ENCODE assay signal across 9 mouse cellular contexts in genomic region chr10:128892246-128892645, GRCm38 (mm10). TPM values are rescaled to one million over a fixed set of nuclear protein-coding genes. Genes with fewer than 3 reads are reported as not detected.
DNase-seq lines count a peak whose midpoint lies in the region; ATAC-seq and TF ChIP-seq lines count a peak whose summit lies in the region.
"Had no signal": no experiment of that assay in that cellular context is flagged by ENCODE, and none has a peak within 500 bp of the region (broad histone marks: within the 10 kb centered on the region; RNA-seq: fewer than 3 reads in every experiment).

No protein-coding gene starts in this region.

- in situ Hi-C loops in CH12.LX (cut with MboI; ENCODE audit: low pct_ligation_motif_present, low pct_unique_long_range_greater_than_20kb, low sequenced_read_pairs) = loop anchor here (5.0 kb wide), 1 partner anchor 160 kb away; no protein-coding TSS in a partner anchor

- TF ChIP-seq RAD21 in CH12.LX (IDR thresholded peaks at IDR 0.05; ENCODE audit: low read depth, low read length) = no peak

- H3K4me2 ChIP-seq in CH12.LX (ENCODE audit: insufficient read depth, low read depth, poor library complexity, severe bottlenecking) = peak overlapping the region; percentile 81
- H3K4me2 ChIP-seq in midbrain, embryonic 13.5 days (replicated peaks) = peak overlapping the region; percentile 91

- 2% methylated on average over 9 of the region's 9 CpGs for WGBS in hindbrain, embryonic 10.5 days
- WGBS in midbrain, embryonic 13.5 days = 1% methylated on average over 9 of the region's 9 CpGs

- peaks cover 25% of the 10 kb centered on the region for H3K27me3 ChIP-seq in CH12.LX (replicated peaks)
- H3K27me3 ChIP-seq in hindbrain, embryonic 10.5 days (ENCODE audit: insufficient read depth, poor library complexity, severe bottlenecking) = peaks cover 38% of the 10 kb centered on the region
- H3K27me3 ChIP-seq in midbrain, embryonic 13.5 days = peaks cover 19% of the 10 kb centered on the region

- TF ChIP-seq EP300 in CH12.LX (IDR thresholded peaks at IDR 0.05; ENCODE audit: low read length) = no peak

- no peak for TF ChIP-seq POLR2A in CH12.LX (IDR thresholded peaks at IDR 0.05; ENCODE audit: low read depth, low read length)

- peaks cover 4 to 12% of the 10 kb centered on the region in 2 experiments for H3K36me3 ChIP-seq in CH12.LX (replicated peaks in 1 of 2; ENCODE audit: control insufficient read depth in 1 of 2, insufficient read depth in 1 of 2, low read length in 1 of 2)
- H3K36me3 ChIP-seq in hindbrain, embryonic 10.5 days = peaks cover 11% of the 10 kb centered on the region
- peaks cover 8% of the 10 kb centered on the region for H3K36me3 ChIP-seq in midbrain, embryonic 13.5 days

- dilution Hi-C loops in CH12.LX (cut with MboI; ENCODE audit: extremely low pct_ligation_motif_present, extremely low pct_unique_long_range_greater_than_20kb, low sequenced_read_pairs) = no loop called here

- no peaks in the 10 kb centered on the region for H3K79me2 ChIP-seq in CH12.LX (replicated peaks; ENCODE audit: control insufficient read depth, extremely low read depth, insufficient read depth, poor library complexity, severe bottlenecking)

- peaks cover 10 to 26% of the 10 kb centered on the region in 2 experiments for H3K4me1 ChIP-seq in CH12.LX (ENCODE audit: control insufficient read depth in 1 of 2, insufficient read depth in 2 of 2)
- peaks cover 61% of the 10 kb centered on the region for H3K4me1 ChIP-seq in hindbrain, embryonic 10.5 days (replicated peaks)
- H3K4me1 ChIP-seq in midbrain, embryonic 13.5 days (replicated peaks) = peaks cover 54% of the 10 kb centered on the region

- no peaks in the 10 kb centered on the region for H3K9me3 ChIP-seq in CH12.LX (replicated peaks; ENCODE audit: low read length)
- H3K9me3 ChIP-seq in hindbrain, embryonic 10.5 days = no peaks in the 10 kb centered on the region
- H3K9me3 ChIP-seq in midbrain, embryonic 13.5 days = no peaks in the 10 kb centered on the region

- no peak for TF ChIP-seq CTCF in CH12.LX (conservative IDR thresholded peaks at IDR 0.05 in 1 of 2, IDR thresholded peaks at IDR 0.05 in 1 of 2; ENCODE audit: low read depth in 2 of 2, low read length in 2 of 2)

- H3K4me3 ChIP-seq in CH12.LX (replicated peaks in 1 of 3; ENCODE audit: low read depth in 2 of 3, low read length in 2 of 3, poor library complexity in 1 of 3) = peak overlapping the region; percentile 23 to 53 (median 35)
- H3K4me3 ChIP-seq in hindbrain, embryonic 10.5 days = peak overlapping the region; percentile 87
- H3K4me3 ChIP-seq in midbrain, embryonic 13.5 days (replicated peaks) = peak overlapping the region; percentile 78
- H3K4me3 ChIP-seq: erythroblast, embryonic 14.5 days had no signal

- intact Hi-C loops in heart, postnatal 36 days (cut with DNase I) = loop anchor here (2.0 to 10.0 kb wide), 2 partner anchors 119 to 267 kb away; partner anchors contain the start of gene Rps26
- intact Hi-C loops in left cerebral cortex, postnatal 10 days (cut with DNase I) = loop anchor here (5.0 to 10.0 kb wide), 2 partner anchors 45 to 147 kb away; partner anchors contain the start of genes Dgka and Pym1

- ATAC-seq in midbrain, embryonic 13.5 days = peak; percentile 21

- peak; percentile 82 for DNase-seq in heart, adult 11 months
- no peak for DNase-seq in heart, postnatal 36 days
- DNase-seq in CH12.LX (ENCODE audit: extremely low read depth) = no peak
- DNase-seq in hindbrain, embryonic 10.5 days (ENCODE audit: low spot score) = peak; percentile 44
- DNase-seq in left cerebral cortex, postnatal 10 days (ENCODE audit: extremely low spot score in 1 of 2, low spot score in 2 of 2) = no peak
- no peak for DNase-seq in right cerebral cortex, postnatal 10 days (ENCODE audit: low spot score in 2 of 2)
- no peak for DNase-seq in frontal cortex, adult 2 months (ENCODE audit: extremely low spot score in 1 of 2, low spot score in 1 of 2)

- peak overlapping the region; percentile 23 for H3K9ac ChIP-seq in CH12.LX (ENCODE audit: insufficient read depth, low read depth)
- peak overlapping the region; percentile 88 for H3K9ac ChIP-seq in midbrain, embryonic 13.5 days (replicated peaks)

- H3K27ac ChIP-seq in CH12.LX (ENCODE audit: insufficient read depth, low read depth) = no peak overlapping the region
- peak overlapping the region; percentile 92 for H3K27ac ChIP-seq in hindbrain, embryonic 10.5 days
- H3K27ac ChIP-seq in midbrain, embryonic 13.5 days = peak overlapping the region; percentile 96

TF ChIP-seq in CH12.LX, 34 proteins besides CTCF, POLR2A, EP300 and RAD21:
- TF ChIP-seq ZMIZ1 (IDR thresholded peaks at IDR 0.05; ENCODE audit: low read depth, low read length) (no peak), ZNF384 (IDR thresholded peaks at IDR 0.05; ENCODE audit: low read depth, low read length) (no peak), CHD2 (IDR thresholded peaks at IDR 0.05; ENCODE audit: low read length) (no peak), SIN3A (IDR thresholded peaks at IDR 0.05; ENCODE audit: low read length) (0 out of 2 replicates have a peak, but pooled peaks have one; percentile 8), POLR2AphosphoS2 (IDR thresholded peaks at IDR 0.05; ENCODE audit: low read depth, low read length) (no peak), UBTF (IDR thresholded peaks at IDR 0.05; ENCODE audit: low read depth, low read length) (no peak), USF1 (IDR thresholded peaks at IDR 0.05; ENCODE audit: low read depth, low read length) (no peak), MAZ (IDR thresholded peaks at IDR 0.05; ENCODE audit: low read depth, low read length) (no peak)

RNA-seq across cellular contexts. Expression of gene Gdf11, which starts 0.7 kb away (rescaled TPM):
- total RNA-seq in heart, postnatal 36 days (2021) = 1 to 10 TPM; 1.9 to 2.8 TPM
- 4.5 and 5.4 TPM in 2 replicates for total RNA-seq in CH12.LX (2012; rRNA removed)
- 3.4 and 4.3 TPM in 2 replicates for total RNA-seq in CH12.LX (2014; rRNA removed)
- 7.3 and 7.4 TPM in 2 replicates for polyA plus RNA-seq in CH12.LX (2012; ENCODE audit: insufficient read length, low read depth)
- polyA plus RNA-seq in hindbrain, embryonic 10.5 days (2016; fragmentation: Nextera tagmentation; extraction: Ambion mirVana) = 8.9 and 11.1 TPM in 2 replicates
- polyA plus RNA-seq in midbrain, embryonic 13.5 days (2015; fragmentation: Nextera tagmentation; extraction: Ambion mirVana) = 11.2 and 11.7 TPM in 2 replicates
- 10 to 100 TPM; 13.2 to 16.2 TPM for total RNA-seq in left cerebral cortex, postnatal 10 days (2021)
- polyA plus RNA-seq in frontal cortex, adult 2 months (2012; rRNA removed) = 17.0 and 17.2 TPM in 2 replicates
- polyA plus RNA-seq: erythroblast, embryonic 14.5 days had no signal

RNA-seq across cellular contexts. Expression of gene Cd63, which starts 8.5 kb away (rescaled TPM):
- total RNA-seq in heart, postnatal 36 days (2021) = 100 to 1,000 TPM; 117 to 143 TPM
- 0.34 TPM in 1 of 2 replicates, not detected in the other for total RNA-seq in CH12.LX (2012; rRNA removed)
- total RNA-seq in CH12.LX (2014; rRNA removed) = not detected in 2 replicates
- 0.55 TPM in 1 of 2 replicates, not detected in the other for polyA plus RNA-seq in CH12.LX (2012; ENCODE audit: insufficient read length, low read depth)
- polyA plus RNA-seq in hindbrain, embryonic 10.5 days (2016; fragmentation: Nextera tagmentation; extraction: Ambion mirVana) = 240 and 253 TPM in 2 replicates
- polyA plus RNA-seq in midbrain, embryonic 13.5 days (2015; fragmentation: Nextera tagmentation; extraction: Ambion mirVana) = 127 and 141 TPM in 2 replicates
- total RNA-seq in left cerebral cortex, postnatal 10 days (2021) = 10 to 100 TPM; 63.0 to 66.0 TPM
- 82.7 and 95.6 TPM in 2 replicates for polyA plus RNA-seq in frontal cortex, adult 2 months (2012; rRNA removed)

RNA-seq across cellular contexts. Expression of gene Rdh5, which starts 30.4 kb away (rescaled TPM):
- 1 to 10 TPM; 6.4 to 7.5 TPM for total RNA-seq in heart, postnatal 36 days (2021)
- 2.6 and 4.3 TPM in 2 replicates for total RNA-seq in CH12.LX (2012; rRNA removed)
- total RNA-seq in CH12.LX (2014; rRNA removed) = 3.8 and 5.2 TPM in 2 replicates
- polyA plus RNA-seq in CH12.LX (2012; ENCODE audit: insufficient read length, low read depth) = 4.6 and 6.2 TPM in 2 replicates
- polyA plus RNA-seq in hindbrain, embryonic 10.5 days (2016; fragmentation: Nextera tagmentation; extraction: Ambion mirVana) = 15.8 and 18.7 TPM in 2 replicates
- 14.8 and 20.9 TPM in 2 replicates for polyA plus RNA-seq in midbrain, embryonic 13.5 days (2015; fragmentation: Nextera tagmentation; extraction: Ambion mirVana)
- total RNA-seq in left cerebral cortex, postnatal 10 days (2021) = 1 to 10 TPM; 5.5 to 6.1 TPM
- polyA plus RNA-seq in frontal cortex, adult 2 months (2012; rRNA removed) = 12.3 and 15.7 TPM in 2 replicates

RNA-seq across cellular contexts. Expression of gene Bloc1s1, which starts 31.6 kb away (rescaled TPM):
- 100 to 1,000 TPM; 184 to 206 TPM for total RNA-seq in heart, postnatal 36 days (2021)
- total RNA-seq in CH12.LX (2012; rRNA removed) (67.8 and 74.4 TPM in 2 replicates), CH12.LX (2014; rRNA removed) (33.6 and 34.1 TPM in 2 replicates)
- polyA plus RNA-seq in CH12.LX (2012; ENCODE audit: insufficient read length, low read depth) = 37.1 and 46.9 TPM in 2 replicates
- 229 and 285 TPM in 2 replicates for polyA plus RNA-seq in hindbrain, embryonic 10.5 days (2016; fragmentation: Nextera tagmentation; extraction: Ambion mirVana)
- 266 and 289 TPM in 2 replicates for polyA plus RNA-seq in midbrain, embryonic 13.5 days (2015; fragmentation: Nextera tagmentation; extraction: Ambion mirVana)
- 10 to 100 TPM; 84.3 to 85.3 TPM for total RNA-seq in left cerebral cortex, postnatal 10 days (2021)
- 233 and 273 TPM in 2 replicates for polyA plus RNA-seq in frontal cortex, adult 2 months (2012; rRNA removed)

RNA-seq across cellular contexts. Expression of gene Itga7, which starts 41.4 kb away (rescaled TPM):
- 100 to 1,000 TPM; 160 to 167 TPM for total RNA-seq in heart, postnatal 36 days (2021)
- total RNA-seq in CH12.LX (2012; rRNA removed) = 0.34 and 0.64 TPM in 2 replicates
- 0.14 and 0.55 TPM in 2 replicates for total RNA-seq in CH12.LX (2014; rRNA removed)
- polyA plus RNA-seq in CH12.LX (2012; ENCODE audit: insufficient read length, low read depth) = 0.63 and 0.74 TPM in 2 replicates
- 3.7 and 4.0 TPM in 2 replicates for polyA plus RNA-seq in hindbrain, embryonic 10.5 days (2016; fragmentation: Nextera tagmentation; extraction: Ambion mirVana)
- polyA plus RNA-seq in midbrain, embryonic 13.5 days (2015; fragmentation: Nextera tagmentation; extraction: Ambion mirVana) = 1.7 and 2.5 TPM in 2 replicates
- total RNA-seq in left cerebral cortex, postnatal 10 days (2021) = 10 to 100 TPM; 14.2 to 14.9 TPM
- polyA plus RNA-seq in frontal cortex, adult 2 months (2012; rRNA removed) = 23.4 and 26.8 TPM in 2 replicates
- polyA plus RNA-seq: erythroblast, embryonic 14.5 days had no signal

Comparison
In these comparisons a context has a peak if more than half of its experiments do, and no peak if none do; other contexts are left out.
1. DNase-seq: peak in heart, adult 11 months (single experiment) and hindbrain, embryonic 10.5 days (single experiment); none in heart, postnatal 36 days (0 of 2), CH12.LX (single experiment), left cerebral cortex, postnatal 10 days (0 of 2), right cerebral cortex, postnatal 10 days (0 of 2) and frontal cortex, adult 2 months (0 of 2).
2. H3K4me3 ChIP-seq: peak in every context shown above with its lines; median percentile 87 in hindbrain, embryonic 10.5 days; 78 in midbrain, embryonic 13.5 days; 35 in CH12.LX.
3. RNA of gene Cd63, which starts 8.5 kb away (polyA plus RNA-seq): 240 to 253 TPM in hindbrain, embryonic 10.5 days, 127 to 141 TPM in midbrain, embryonic 13.5 days and 82.7 to 95.6 TPM in frontal cortex, adult 2 months; 0.55 TPM in CH12.LX; every median in the first group is over 10 times any median in the second.